Mouse (Mus musculus): ENCODE data around the gene Usp22. TPM values are rescaled to one million over a fixed set of nuclear protein-coding genes. Genes with fewer than 3 reads are reported as not detected.

Usp22 gene
- polyA plus RNA-seq, 1 experiment from 2014 or later, result 156 TPM

GRCm38 (mm10) chr11:61159796-61160732, 14.8 kb downstream of the Usp22 start:
- 85% methylated on average over 11 of the region's 11 CpGs for WGBS
- no peak overlapping the region for H3K9ac ChIP-seq
- H3K27me3 ChIP-seq, result no peaks in the 10 kb centered on the region
- peaks cover 100% of the 10 kb centered on the region for H3K36me3 ChIP-seq
- H3K27ac ChIP-seq, result no peak overlapping the region
- ATAC-seq (ENCODE audit: insufficient number of reproducible peaks, insufficient read depth, low FRiP score, low TSS enrichment, low read depth), result no peak
- no peak overlapping the region for H3K4me2 ChIP-seq
- no peaks in the 10 kb centered on the region for H3K9me3 ChIP-seq
- H3K4me1 ChIP-seq, result no peaks in the 10 kb centered on the region
- H3K4me3 ChIP-seq, result no peak overlapping the region

GRCm38 (mm10) chr11:61158141-61158540, 16.7 kb downstream of the Usp22 start:
- H3K9me3 ChIP-seq, result no peaks in the 10 kb centered on the region
- peaks cover 100% of the 10 kb centered on the region for H3K36me3 ChIP-seq
- H3K9ac ChIP-seq, result no peak overlapping the region
- no peak overlapping the region for H3K4me3 ChIP-seq
- H3K4me1 ChIP-seq, result no peaks in the 10 kb centered on the region
- ATAC-seq (ENCODE audit: insufficient number of reproducible peaks, insufficient read depth, low FRiP score, low TSS enrichment, low read depth), result no peak
- H3K27me3 ChIP-seq, result no peaks in the 10 kb centered on the region
- 79% methylated on average over 3 of the region's 3 CpGs for WGBS
- no peak overlapping the region for H3K4me2 ChIP-seq
- no peak overlapping the region for H3K27ac ChIP-seq

GRCm38 (mm10) chr11:61155727-61156126, 19.1 kb downstream of the Usp22 start:
- Histone ChIP-seq H3K9ac (no peak overlapping the region), H3K27ac (no peak overlapping the region), H3K27me3 (no peaks in the 10 kb centered on the region), H3K36me3 (peaks cover 93% of the 10 kb centered on the region), H3K9me3 (no peaks in the 10 kb centered on the region), H3K4me2 (no peak overlapping the region), H3K4me3 (no peak overlapping the region), H3K4me1 (no peaks in the 10 kb centered on the region)
- WGBS, result 84% methylated on average over 2 of the region's 2 CpGs
- no peak for ATAC-seq (ENCODE audit: insufficient number of reproducible peaks, insufficient read depth, low FRiP score, low TSS enrichment, low read depth)

- H3K27ac ChIP-seq, result no peak overlapping the region
- peaks cover 24% of the 10 kb centered on the region for H3K27me3 ChIP-seq
- H3K9ac ChIP-seq, result no peak overlapping the region
- WGBS, result 70% methylated on average over 6 of the region's 6 CpGs
- no peak overlapping the region for H3K4me2 ChIP-seq
- no peak overlapping the region for H3K4me3 ChIP-seq
- H3K9me3 ChIP-seq, result no peaks in the 10 kb centered on the region
- peaks cover 9% of the 10 kb centered on the region; the same call in 1 of the 2 replicates for H3K4me1 ChIP-seq
- peaks cover 40% of the 10 kb centered on the region for H3K36me3 ChIP-seq
- ATAC-seq (ENCODE audit: insufficient number of reproducible peaks, insufficient read depth, low FRiP score, low TSS enrichment, low read depth), result no peak
These were observed 24.4 kb downstream of the Usp22 start for GRCm38 (mm10) chr11:61150233-61151001.

GRCm38 (mm10) chr11:61147300-61147683, 27.6 kb downstream of the Usp22 start:
- Histone ChIP-seq H3K4me1 (peaks cover 9% of the 10 kb centered on the region; the same call in 1 of the 2 replicates), H3K4me3 (peak overlapping the region; percentile 43), H3K9me3 (no peaks in the 10 kb centered on the region), H3K9ac (peak overlapping the region; percentile 65), H3K27ac (no peak overlapping the region), H3K4me2 (peak overlapping the region; percentile 83), H3K27me3 (peaks cover 24% of the 10 kb centered on the region), H3K36me3 (peaks cover 9% of the 10 kb centered on the region)
- 6% methylated on average over 32 of the region's 32 CpGs for WGBS
- ATAC-seq (ENCODE audit: insufficient number of reproducible peaks, insufficient read depth, low FRiP score, low TSS enrichment, low read depth), result no peak

GRCm38 (mm10) chr11:61146645-61147299, 28.1 kb downstream of the Usp22 start:
- H3K4me1 ChIP-seq, result peaks cover 9% of the 10 kb centered on the region; the same call in 1 of the 2 replicates
- H3K27me3 ChIP-seq, result peaks cover 24% of the 10 kb centered on the region
- H3K4me3 ChIP-seq, result peak overlapping the region; percentile 43
- peak overlapping the region; percentile 83 for H3K4me2 ChIP-seq
- H3K9ac ChIP-seq, result peak overlapping the region; percentile 65
- no peak overlapping the region for H3K27ac ChIP-seq
- peaks cover 4% of the 10 kb centered on the region for H3K36me3 ChIP-seq
- H3K9me3 ChIP-seq, result no peaks in the 10 kb centered on the region
- no peak for ATAC-seq (ENCODE audit: insufficient number of reproducible peaks, insufficient read depth, low FRiP score, low TSS enrichment, low read depth)
- WGBS, result 16% methylated on average over 20 of the region's 20 CpGs

GRCm38 (mm10) chr11:61145551-61145950, 29.3 kb downstream of the Usp22 start:
- WGBS, result 79% methylated on average over 8 of the region's 8 CpGs
- Histone ChIP-seq H3K36me3 (no peaks in the 10 kb centered on the region), H3K9me3 (no peaks in the 10 kb centered on the region), H3K4me1 (peaks cover 9% of the 10 kb centered on the region; the same call in 1 of the 2 replicates), H3K27me3 (peaks cover 24% of the 10 kb centered on the region), H3K9ac (no peak overlapping the region), H3K4me2 (no peak overlapping the region), H3K27ac (no peak overlapping the region), H3K4me3 (no peak overlapping the region)
- ATAC-seq (ENCODE audit: insufficient number of reproducible peaks, insufficient read depth, low FRiP score, low TSS enrichment, low read depth), result no peak

- WGBS, result 77% methylated on average over 7 of the region's 7 CpGs
- no peaks in the 10 kb centered on the region for H3K36me3 ChIP-seq
- H3K9me3 ChIP-seq, result no peaks in the 10 kb centered on the region
- no peak overlapping the region for H3K4me2 ChIP-seq
- ATAC-seq (ENCODE audit: insufficient number of reproducible peaks, insufficient read depth, low FRiP score, low TSS enrichment, low read depth), result no peak
- H3K4me3 ChIP-seq, result no peak overlapping the region
- peaks cover 9% of the 10 kb centered on the region; the same call in 1 of the 2 replicates for H3K4me1 ChIP-seq
- peaks cover 24% of the 10 kb centered on the region for H3K27me3 ChIP-seq
- no peak overlapping the region for H3K27ac ChIP-seq
- H3K9ac ChIP-seq, result no peak overlapping the region
These were observed 31.0 kb downstream of the Usp22 start for GRCm38 (mm10) chr11:61143564-61144469.

- no peak overlapping the region for H3K4me2 ChIP-seq
- no peaks in the 10 kb centered on the region for H3K9me3 ChIP-seq
- H3K27me3 ChIP-seq, result peaks cover 19% of the 10 kb centered on the region
- H3K4me1 ChIP-seq, result peaks cover 9% of the 10 kb centered on the region; the same call in 1 of the 2 replicates
- H3K9ac ChIP-seq, result no peak overlapping the region
- H3K4me3 ChIP-seq, result no peak overlapping the region
- H3K36me3 ChIP-seq, result no peaks in the 10 kb centered on the region
- WGBS, result 49% methylated on average over 6 of the region's 6 CpGs
- H3K27ac ChIP-seq, result no peak overlapping the region
- ATAC-seq (ENCODE audit: insufficient number of reproducible peaks, insufficient read depth, low FRiP score, low TSS enrichment, low read depth), result no peak
These were observed 31.8 kb downstream of the Usp22 start for GRCm38 (mm10) chr11:61142941-61143530.

- no peak overlapping the region for H3K9ac ChIP-seq
- no peak overlapping the region for H3K4me3 ChIP-seq
- no peak for ATAC-seq (ENCODE audit: insufficient number of reproducible peaks, insufficient read depth, low FRiP score, low TSS enrichment, low read depth)
- no peaks in the 10 kb centered on the region for H3K9me3 ChIP-seq
- peaks cover 12% of the 10 kb centered on the region for H3K27me3 ChIP-seq
- H3K4me1 ChIP-seq, result peaks cover 5% of the 10 kb centered on the region; the same call in 1 of the 2 replicates
- WGBS, result 59% methylated on average over 3 of the region's 3 CpGs
- H3K4me2 ChIP-seq, result no peak overlapping the region
- H3K27ac ChIP-seq, result no peak overlapping the region
- no peaks in the 10 kb centered on the region for H3K36me3 ChIP-seq
These were observed 32.6 kb downstream of the Usp22 start for GRCm38 (mm10) chr11:61142262-61142661.
